Mouse (Mus musculus) MEL (cell line): ENCODE measurements around the gene Pi4ka. TPM values are rescaled to one million over a fixed set of nuclear protein-coding genes. Genes with fewer than 3 reads are reported as not detected.

Source experiments
- DNase-seq: peaks from one replicate; pipeline ENCODE4 v3.0.0; 2011; ENCODE audit warnings: low read depth, low spot score
- H3K27ac ChIP-seq: 2 replicates; pipeline ENCODE4 v1.5.1; 2012; ENCODE audit warnings: low read depth, mild to moderate bottlenecking, control low read depth, low read length, moderate library complexity; ENCODE audit not compliant: control insufficient read depth
- H3K27me3 ChIP-seq, 2 experiments: fragments of 150-350 bp in 1 of 2; sonication (generic) in 1 of 2; 2 replicates each; pipeline ENCODE4 v1.6.1; 2012; ENCODE audit warnings: low read length in 2 of 2, mild to moderate bottlenecking in 2 of 2, improper control_type of control experiment in 1 of 2, moderate library complexity in 1 of 2; ENCODE audit not compliant: insufficient read depth in 2 of 2, control insufficient read depth in 1 of 2
- H3K36me3 ChIP-seq, 2 experiments: 2 replicates each; pipeline ENCODE4 v1.6.1; 2012 to 2014; ENCODE audit warnings: low read length in 2 of 2, improper control_type of control experiment in 1 of 2, inconsistent platforms in 1 of 2, mild to moderate bottlenecking in 1 of 2; ENCODE audit not compliant: insufficient read depth in 2 of 2, control insufficient read depth in 1 of 2
- H3K4me1 ChIP-seq, 2 experiments: fragments of 150-350 bp in 1 of 2; sonication (generic) in 1 of 2; 2 replicates each; pipeline ENCODE4 v1.6.1; 2012; ENCODE audit warnings: low read length in 2 of 2, improper control_type of control experiment in 1 of 2, mild to moderate bottlenecking in 1 of 2; ENCODE audit not compliant: insufficient read depth in 2 of 2, control insufficient read depth in 1 of 2
- H3K4me3 ChIP-seq, 2 experiments: fragments of 150-350 bp in 1 of 2; sonication (generic) in 1 of 2; 2 replicates each; pipeline ENCODE4 v1.5.1; 2012; ENCODE audit warnings: low read depth in 2 of 2, low read length in 2 of 2, mild to moderate bottlenecking in 2 of 2, moderate library complexity in 2 of 2, control low read depth in 1 of 2, improper control_type of control experiment in 1 of 2; ENCODE audit not compliant: control insufficient read depth in 1 of 2, insufficient read depth in 1 of 2
- H3K79me2 ChIP-seq: 2 replicates; pipeline ENCODE4 v1.6.1; 2012; ENCODE audit warnings: mild to moderate bottlenecking, low read length, moderate library complexity; ENCODE audit not compliant: control insufficient read depth, poor library complexity, insufficient read depth
- H3K9ac ChIP-seq: 2 replicates; pipeline ENCODE4 v1.6.1; 2012; ENCODE audit warnings: low read depth, mild to moderate bottlenecking, control low read depth, low read length, moderate library complexity; ENCODE audit not compliant: control insufficient read depth, poor library complexity, severe bottlenecking
- H3K9me3 ChIP-seq: fragments of 150-350 bp; sonication (generic); replicated peaks from 2 replicates; pipeline ENCODE4 v1.6.1; 2012; ENCODE audit warnings: mild to moderate bottlenecking, low read length, improper control_type of control experiment, moderate library complexity; ENCODE audit not compliant: insufficient read depth
- BHLHE40 ChIP-seq: IDR thresholded peaks from 2 replicates; pipeline ENCODE4 v1.6.1; 2012; ENCODE audit warnings: low read depth, mild to moderate bottlenecking, inconsistent platforms, low read length, improper control_type of control experiment, borderline replicate concordance
- CTCF ChIP-seq, 3 experiments: IDR thresholded peaks in 2 of 3; conservative IDR thresholded peaks in 1 of 3; 2 replicates each; pipeline ENCODE4 v1.5.1; 2011 to 2012; ENCODE audit warnings: low read length in 3 of 3, low read depth in 2 of 3, mild to moderate bottlenecking in 2 of 3, improper control_type of control experiment in 1 of 3, inconsistent platforms in 1 of 3, mixed read lengths in 1 of 3, moderate library complexity in 1 of 3; ENCODE audit not compliant: control insufficient read depth in 1 of 3, insufficient read depth in 1 of 3, poor library complexity in 1 of 3, severe bottlenecking in 1 of 3
- MAFK ChIP-seq: IDR thresholded peaks from 2 replicates; pipeline ENCODE4 v1.6.1; 2011; ENCODE audit warnings: low read depth, mild to moderate bottlenecking, low read length, improper control_type of control experiment, borderline replicate concordance
- MAX ChIP-seq: IDR thresholded peaks from 2 replicates; pipeline ENCODE4 v1.6.1; 2011; ENCODE audit warnings: low read length, improper control_type of control experiment
- MXI1 ChIP-seq: IDR thresholded peaks from 2 replicates; pipeline ENCODE4 v1.6.1; 2011; ENCODE audit warnings: mild to moderate bottlenecking, low read depth, low read length, improper control_type of control experiment
- MYC ChIP-seq: IDR thresholded peaks from 2 replicates; pipeline ENCODE4 v1.6.1; 2011; ENCODE audit warnings: low read depth, mild to moderate bottlenecking, low read length, improper control_type of control experiment, moderate library complexity
- NELFE ChIP-seq: IDR thresholded peaks from 2 replicates; pipeline ENCODE4 v1.6.1; 2011; ENCODE audit warnings: low read depth, low read length, improper control_type of control experiment
- POLR2AphosphoS5 ChIP-seq: IDR thresholded peaks from 2 replicates; pipeline ENCODE4 v1.6.1; 2012; ENCODE audit warnings: low read depth, borderline replicate concordance, mild to moderate bottlenecking, inconsistent platforms, low read length, moderate library complexity, mixed read lengths
- UBTF ChIP-seq: IDR thresholded peaks from 2 replicates; pipeline ENCODE4 v1.6.1; 2012; ENCODE audit warnings: low read depth, mild to moderate bottlenecking, inconsistent platforms, low read length, improper control_type of control experiment, moderate library complexity, borderline replicate concordance; ENCODE audit not compliant: insufficient read depth
- USF2 ChIP-seq, 2 experiments: IDR thresholded peaks; 2 replicates each; pipeline ENCODE4 v1.6.1; 2011 to 2012; ENCODE audit warnings: improper control_type of control experiment in 2 of 2, low read length in 2 of 2, borderline replicate concordance in 1 of 2, inconsistent platforms in 1 of 2, low read depth in 1 of 2, mild to moderate bottlenecking in 1 of 2; ENCODE audit not compliant: insufficient read depth in 1 of 2
- ZC3H11A ChIP-seq: IDR thresholded peaks from 2 replicates; pipeline ENCODE4 v1.6.1; 2012; ENCODE audit warnings: low read depth, mild to moderate bottlenecking, inconsistent platforms, low read length, improper control_type of control experiment
- ZNF384 ChIP-seq: IDR thresholded peaks from 2 replicates; pipeline ENCODE4 v1.6.1; 2012; ENCODE audit warnings: low read depth, mild to moderate bottlenecking, inconsistent platforms, low read length, improper control_type of control experiment
- polyA plus RNA-seq, 2 experiments: library from polyadenylated mRNA; stranded (reverse) in 1 of 2; unstranded in 1 of 2; fragments of >175 nt in 1 of 2; fragments of >200 nt in 1 of 2; gene quantifications; 2 replicates each; pipeline versions ENCODE4 v1.2.1 to v1.2.4; 2012; ENCODE audit warnings: low replicate concordance in 2 of 2, low read depth in 1 of 2; ENCODE audit not compliant: insufficient read length in 2 of 2, insufficient read depth in 1 of 2, missing spikeins in 1 of 2
- total RNA-seq: library from RNA; depleted of rRNA; stranded (reverse); fragments of 300-350 nt; gene quantifications from 2 replicates; pipeline ENCODE4 v1.2.3, GENCODE M21; 2012

Gene Pi4ka
- total and polyA plus RNA-seq, 3 experiments = 25.0 to 286 (median 73.1) TPM

DNA sequence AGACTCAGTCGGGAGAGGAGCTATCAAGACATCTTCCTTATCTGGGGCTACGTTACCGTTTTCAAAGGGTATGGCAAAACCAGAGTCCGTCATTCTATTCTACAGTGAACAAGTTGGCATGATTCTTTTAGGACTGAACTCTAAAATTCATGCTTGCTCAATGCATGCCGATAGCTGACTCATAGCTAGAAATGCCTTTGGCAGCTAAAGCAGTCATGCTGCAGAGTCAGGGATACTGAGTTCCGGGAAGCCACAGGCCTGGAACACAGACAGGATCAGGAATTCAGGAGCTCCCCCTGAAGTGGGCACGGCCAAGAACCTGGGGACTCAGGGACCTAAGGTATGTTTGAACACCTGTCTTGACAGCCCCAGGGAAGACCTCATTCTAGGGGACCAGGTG is 89.6 kb downstream of the Pi4ka start:
- Histone ChIP-seq H3K9ac (no peak overlapping the region), H3K27ac (no peak overlapping the region), H3K4me3 (no peak overlapping the region), H3K27me3 (no peaks in the 10 kb centered on the region), H3K9me3 (no peaks in the 10 kb centered on the region), H3K36me3 (no peaks in the 10 kb centered on the region; a peak in 1 of 4 replicates), H3K4me1 (no peaks in the 10 kb centered on the region), H3K79me2 (no peaks in the 10 kb centered on the region)
- DNase-seq = no peak
- TF ChIP-seq ZNF384 = no peak

DNA sequence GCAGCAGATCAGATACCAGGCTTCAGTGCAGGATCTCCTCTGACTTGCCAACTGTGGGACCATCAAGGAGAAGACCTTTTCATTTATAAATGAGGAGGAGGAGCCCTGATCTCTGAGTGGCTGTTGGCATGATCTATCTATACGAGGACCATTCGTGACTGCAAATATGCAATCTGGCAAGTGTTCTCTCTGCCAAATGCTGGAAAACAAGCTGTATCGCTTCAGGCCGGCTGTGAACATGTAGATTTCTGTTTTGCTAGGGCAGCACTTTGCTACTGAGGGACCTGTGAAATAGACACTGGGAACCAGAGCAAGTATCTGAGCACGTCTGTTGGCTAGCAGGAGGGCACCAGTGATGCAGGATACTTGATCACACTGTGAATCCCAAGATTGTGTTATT is 93.6 kb downstream of the Pi4ka start:
- no peaks in the 10 kb centered on the region for H3K79me2 ChIP-seq
- no peak overlapping the region for H3K9ac ChIP-seq
- no peaks in the 10 kb centered on the region for H3K9me3 ChIP-seq
- H3K27ac ChIP-seq = no peak overlapping the region
- no peak for DNase-seq
- no peaks in the 10 kb centered on the region for H3K27me3 ChIP-seq
- TF ChIP-seq MAFK (no peak), POLR2AphosphoS5 (no peak), ZC3H11A (no peak), MYC (no peak), CTCF (IDR thresholded peaks at IDR 0.05 in 2 of 3, conservative IDR thresholded peaks at IDR 0.05 in 1 of 3; ENCODE audit: control insufficient read depth in 1 of 3, insufficient read depth in 1 of 3, low read depth in 2 of 3, low read length in 3 of 3, poor library complexity in 1 of 3, severe bottlenecking in 1 of 3) (no peak), NELFE (no peak), MXI1 (no peak), BHLHE40 (no peak), USF2 (IDR thresholded peaks at IDR 0.05; ENCODE audit: borderline replicate concordance in 1 of 2, insufficient read depth in 1 of 2, low read depth in 1 of 2, low read length in 2 of 2) (no peak)
- H3K4me3 ChIP-seq = no peak overlapping the region
- no peaks in the 10 kb centered on the region for H3K4me1 ChIP-seq
- H3K36me3 ChIP-seq = no peaks in the 10 kb centered on the region; a peak in 1 of 4 replicates

DNA sequence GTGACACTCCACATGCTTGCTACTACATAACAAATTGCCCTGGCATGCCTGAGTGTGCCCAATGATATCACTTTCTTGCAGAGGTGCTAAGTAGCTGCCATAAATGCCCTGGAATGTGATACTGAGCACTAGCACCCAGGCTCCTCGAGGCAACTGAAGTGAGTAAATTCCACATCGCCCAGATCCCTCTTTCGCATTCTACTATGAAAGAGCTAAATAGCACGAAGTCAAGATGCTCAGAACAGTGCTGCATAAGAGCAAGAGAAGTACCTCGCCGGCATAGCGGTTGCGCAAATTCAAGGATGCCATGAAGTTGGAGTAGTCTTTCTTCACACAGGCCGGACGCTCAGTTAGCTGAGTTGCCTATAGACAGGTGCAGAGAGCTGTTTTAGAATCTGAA is 97.1 kb downstream of the Pi4ka start:
- no peaks in the 10 kb centered on the region; a peak in 1 of 4 replicates for H3K36me3 ChIP-seq

More for the DNA sequence above, 97.1 kb downstream of the Pi4ka start:
- H3K9ac ChIP-seq = no peak overlapping the region
- H3K27ac ChIP-seq = no peak overlapping the region
- H3K4me1 ChIP-seq = no peaks in the 10 kb centered on the region
- H3K79me2 ChIP-seq = no peaks in the 10 kb centered on the region
- H3K27me3 ChIP-seq = no peaks in the 10 kb centered on the region
- DNase-seq = no peak
- H3K9me3 ChIP-seq = no peaks in the 10 kb centered on the region
- no peak overlapping the region for H3K4me3 ChIP-seq
- TF ChIP-seq UBTF (no peak), NELFE (no peak), MAX (no peak)
